Mouse (Mus musculus) urinary bladder, postnatal 36 days (tissue): ENCODE results near the gene Magi1.

Experiments
- DNase-seq, 2 experiments: peaks; one replicate each; pipeline ENCODE4 v3.0.0; 2022; ENCODE audit warnings: low spot score in 2 of 2, mixed read lengths in 1 of 2

Gene Magi1

DNA sequence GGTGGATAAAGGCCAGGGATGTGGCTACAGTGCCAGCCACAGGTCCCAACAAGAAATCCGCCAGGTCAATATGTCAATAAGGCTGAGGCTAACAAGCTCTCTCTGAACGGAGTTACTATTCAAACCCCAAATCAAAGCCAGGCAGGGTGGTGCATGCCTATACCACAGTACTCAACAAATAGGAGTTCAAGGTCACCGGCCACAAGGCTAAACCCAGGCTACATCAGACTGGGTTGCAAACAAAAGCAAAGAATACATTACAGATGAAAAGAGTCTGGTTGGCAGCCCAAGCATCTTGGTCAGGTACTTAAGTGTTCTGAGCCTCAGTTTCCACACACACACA lies 25.9 kb downstream of the Magi1 start:
- DNase-seq, result no peak

DNA sequence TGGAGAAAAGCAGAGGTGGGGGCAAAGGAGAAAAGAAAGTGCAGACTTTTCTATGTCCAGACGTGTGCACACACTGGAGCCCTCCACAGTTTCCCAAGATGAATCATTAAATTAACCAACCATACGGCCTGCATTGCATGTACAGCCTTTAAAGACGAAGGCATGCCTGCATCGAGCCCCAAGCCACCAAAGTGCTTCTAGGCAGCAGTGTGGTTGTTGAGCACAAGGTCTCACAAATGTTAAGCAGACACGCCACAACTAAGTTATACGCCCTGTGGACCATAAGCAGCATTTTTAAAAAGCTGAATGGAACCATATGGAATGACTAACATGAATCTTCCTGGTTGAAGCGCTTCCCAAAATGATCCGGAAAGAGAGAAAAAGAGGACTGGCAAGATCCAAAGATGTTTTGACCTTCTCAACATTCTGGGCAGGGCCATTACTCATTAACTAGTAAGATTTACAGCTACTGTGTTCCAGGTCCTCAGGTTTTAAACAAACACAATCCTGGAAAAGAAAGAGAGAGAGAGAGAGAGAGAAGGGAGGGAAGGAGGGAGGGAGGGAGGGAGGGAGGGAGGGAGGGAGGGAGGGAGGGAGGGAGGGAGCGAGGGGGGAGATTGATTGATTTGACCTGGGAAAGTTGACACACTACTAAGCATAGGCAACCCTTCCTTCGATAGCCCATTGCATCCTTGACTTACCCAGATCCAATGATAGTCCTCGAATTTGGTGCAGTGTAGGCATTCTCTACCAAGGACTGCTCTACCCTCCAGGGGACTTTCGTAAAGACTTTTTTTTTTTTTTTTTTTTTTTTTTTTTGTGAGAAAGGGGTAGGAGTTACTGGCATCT lies 26.5 kb downstream of the Magi1 start:
- DNase-seq, result no peak

DNA sequence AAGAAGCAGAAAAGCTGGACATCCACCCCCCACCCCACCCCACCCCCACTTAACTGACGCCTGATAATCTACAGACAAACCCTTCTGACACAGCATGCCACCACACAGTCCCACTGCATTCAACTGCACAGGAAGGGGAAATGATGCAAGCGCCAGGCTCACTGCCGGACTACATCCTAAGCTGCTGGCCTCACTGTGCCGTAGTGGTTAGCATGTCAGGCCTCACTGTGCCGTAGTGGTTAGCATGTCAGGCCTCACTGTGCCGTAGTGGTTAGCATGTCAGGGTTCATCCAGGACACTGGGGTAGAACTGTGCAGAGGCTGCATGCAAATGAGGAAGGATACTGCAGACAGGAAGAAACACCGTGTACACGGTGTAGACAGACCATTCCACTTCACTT lies 29.8 kb downstream of the Magi1 start:
- DNase-seq, result no peak

DNA sequence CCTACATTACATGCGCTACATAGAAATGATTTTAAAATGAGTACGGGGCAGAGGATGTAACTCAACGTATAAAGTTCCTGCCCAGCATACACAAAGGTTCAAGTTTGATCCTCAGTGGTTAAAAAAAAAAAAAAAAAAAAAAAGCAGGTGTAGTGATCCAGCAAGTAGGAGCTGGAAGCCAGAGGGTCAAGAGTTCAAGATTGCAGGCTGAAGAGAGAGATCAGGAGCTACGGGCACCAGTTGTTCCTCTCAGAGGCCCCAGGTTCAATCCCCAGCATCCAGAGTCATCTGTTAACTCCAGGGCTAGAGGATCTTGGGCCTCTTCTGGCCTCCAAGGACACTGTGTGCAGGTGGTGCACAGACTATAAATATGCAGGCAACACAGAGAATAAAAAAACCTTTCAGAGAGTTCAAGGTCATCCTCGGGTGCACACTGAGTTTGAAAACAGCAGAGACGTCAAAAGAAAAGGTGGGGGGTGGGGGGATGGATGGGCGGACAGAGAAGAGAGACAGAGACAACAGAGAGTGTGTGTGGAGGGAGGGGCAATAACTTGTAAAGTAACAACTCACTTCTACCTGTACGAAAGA lies 32.3 kb downstream of the Magi1 start:
- DNase-seq, result no peak

DNA sequence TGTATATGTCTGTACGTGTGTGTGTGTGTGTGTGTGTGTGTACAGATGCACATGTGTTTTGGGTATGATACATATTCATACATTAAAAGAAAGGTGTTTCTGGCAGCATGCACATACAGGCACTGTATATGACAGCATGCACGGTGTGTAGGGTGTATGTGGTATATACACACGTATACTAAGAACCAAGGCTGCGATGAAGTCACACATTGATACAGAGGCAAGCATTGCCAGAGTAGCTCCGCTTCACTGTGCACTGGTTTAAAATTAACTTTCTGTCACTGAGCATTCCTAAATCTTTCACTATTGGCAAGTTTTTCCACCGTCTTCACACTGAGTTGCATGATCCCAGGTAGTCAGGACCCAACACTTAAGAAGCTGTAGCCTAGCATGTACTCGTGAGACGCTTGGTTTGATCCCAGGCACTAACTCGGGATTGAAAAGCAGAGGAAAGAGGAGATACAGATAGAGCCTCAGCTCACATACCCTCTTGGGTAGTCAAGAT lies 34.4 kb downstream of the Magi1 start:
- DNase-seq, result no peak

DNA sequence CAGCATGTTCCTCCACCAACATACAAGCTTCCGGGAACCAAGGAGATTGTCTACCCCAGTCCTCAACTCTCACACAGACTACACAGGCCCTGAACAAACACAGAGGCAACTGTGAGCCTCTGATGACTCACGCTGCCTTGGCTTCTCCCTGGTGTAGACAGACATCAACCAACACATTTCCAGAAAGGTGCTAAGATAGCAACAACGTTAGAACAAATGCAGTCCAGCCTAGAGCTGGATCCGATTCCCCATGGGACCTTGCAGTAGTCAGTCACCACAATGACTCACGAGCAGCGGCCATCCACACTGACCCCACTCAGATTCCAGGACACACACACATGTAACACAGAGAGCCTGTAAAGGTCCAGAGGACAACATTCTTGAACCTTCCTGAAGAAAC lies 42.5 kb downstream of the Magi1 start:
- peak; percentile 23 to 47 for DNase-seq

DNA sequence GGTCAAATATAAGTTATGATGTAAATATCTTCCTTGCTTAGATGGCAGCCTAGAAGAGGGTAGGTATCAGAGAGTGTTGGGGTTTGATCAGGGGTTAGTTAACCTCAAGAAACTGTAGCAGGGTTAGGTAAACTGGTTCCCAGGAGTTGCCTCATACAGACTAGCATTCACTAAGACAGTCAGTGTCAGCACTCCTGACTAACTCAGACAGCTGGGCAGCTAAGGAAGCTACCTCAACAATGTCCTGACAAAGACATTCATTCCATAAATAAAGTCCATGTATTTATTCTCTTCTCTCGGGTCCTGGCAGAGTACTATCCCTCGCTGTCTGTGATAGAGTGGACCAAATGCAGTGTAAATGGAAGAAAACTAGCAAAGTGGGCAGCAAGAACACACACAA lies 45.1 kb downstream of the Magi1 start:
- DNase-seq, result no peak

DNA sequence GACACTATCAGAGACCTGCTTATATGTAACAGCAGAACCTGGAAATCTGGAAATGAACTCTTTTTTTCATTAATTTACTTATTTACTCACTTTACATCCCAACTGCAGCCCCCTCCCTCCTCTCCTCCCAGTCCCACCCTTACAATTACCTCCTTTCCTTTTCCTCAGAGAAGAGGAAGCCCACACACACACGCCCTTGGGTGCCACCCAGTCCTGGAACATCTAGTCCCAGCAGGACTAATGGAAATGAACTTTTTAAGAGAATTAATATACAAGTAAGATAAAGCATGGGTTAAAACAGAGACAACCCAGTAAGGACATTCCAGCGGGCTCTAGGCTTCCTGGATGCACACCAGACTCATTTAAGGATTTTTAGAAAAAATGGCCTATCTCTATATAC lies 46.8 kb downstream of the Magi1 start:
- DNase-seq, result no peak

DNA sequence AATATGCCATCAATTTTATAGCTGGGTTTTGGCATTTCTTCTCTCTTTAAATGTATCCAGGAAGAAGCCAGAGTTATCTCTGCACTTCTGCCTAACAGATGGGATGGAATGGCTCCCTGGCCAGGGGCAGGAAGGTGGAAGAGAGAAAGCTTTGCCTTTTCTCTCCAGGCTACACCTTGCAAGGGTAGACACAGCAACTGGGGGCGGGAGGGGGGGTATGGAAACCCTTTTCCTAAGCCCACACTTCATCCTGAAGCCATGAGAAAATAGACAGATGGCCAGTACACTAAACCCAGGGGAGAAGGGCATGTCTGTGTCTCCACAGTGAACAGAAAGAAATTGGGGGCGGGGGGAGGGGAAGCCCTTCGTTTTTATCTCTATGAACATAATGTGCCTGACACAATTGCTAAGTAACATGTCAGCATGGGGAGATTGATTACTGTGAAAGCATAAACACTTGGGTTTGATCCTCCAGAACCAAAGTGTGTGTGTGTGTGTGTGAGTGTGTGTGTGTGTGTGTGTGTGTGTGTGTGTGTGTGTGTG lies 51.4 kb downstream of the Magi1 start:
- no peak for DNase-seq

DNA sequence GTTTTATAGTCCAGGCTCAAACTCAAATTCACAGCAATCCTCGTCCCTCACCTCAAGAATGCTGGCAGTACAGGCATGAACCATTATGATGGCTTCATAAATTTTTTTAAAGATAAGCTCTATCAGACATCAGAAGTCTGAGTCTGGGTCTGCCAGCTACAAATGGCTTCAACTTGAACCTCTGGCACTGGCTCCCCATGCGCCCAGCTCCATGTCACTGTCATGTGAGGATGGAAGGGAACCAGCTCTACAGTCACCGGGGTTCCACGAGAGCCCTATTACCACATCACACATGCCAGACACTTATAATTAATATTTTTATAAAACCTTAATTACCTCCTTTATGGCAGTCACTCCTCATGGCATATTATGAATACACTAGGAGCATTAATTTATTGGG lies 51.9 kb downstream of the Magi1 start:
- no peak for DNase-seq

DNA sequence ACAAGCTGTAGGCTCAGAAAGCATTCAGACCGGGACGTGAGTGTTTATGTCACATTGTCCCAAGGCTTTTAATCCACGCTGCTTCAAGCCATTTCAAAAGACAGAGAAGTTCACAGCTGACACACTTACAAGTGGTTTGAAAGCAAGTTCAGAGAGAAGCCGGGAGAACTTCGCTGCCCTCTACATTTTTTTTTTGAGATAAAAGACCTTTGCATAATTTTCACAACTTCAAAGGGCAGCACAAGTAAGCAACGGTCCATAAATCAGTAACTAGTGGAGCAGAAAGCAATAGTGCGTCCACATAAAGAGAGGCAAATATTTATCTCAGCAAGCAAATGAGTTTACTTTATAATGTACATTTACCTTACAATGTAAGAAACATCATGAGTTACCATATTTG lies 52.4 kb downstream of the Magi1 start:
- DNase-seq, result no peak

DNA sequence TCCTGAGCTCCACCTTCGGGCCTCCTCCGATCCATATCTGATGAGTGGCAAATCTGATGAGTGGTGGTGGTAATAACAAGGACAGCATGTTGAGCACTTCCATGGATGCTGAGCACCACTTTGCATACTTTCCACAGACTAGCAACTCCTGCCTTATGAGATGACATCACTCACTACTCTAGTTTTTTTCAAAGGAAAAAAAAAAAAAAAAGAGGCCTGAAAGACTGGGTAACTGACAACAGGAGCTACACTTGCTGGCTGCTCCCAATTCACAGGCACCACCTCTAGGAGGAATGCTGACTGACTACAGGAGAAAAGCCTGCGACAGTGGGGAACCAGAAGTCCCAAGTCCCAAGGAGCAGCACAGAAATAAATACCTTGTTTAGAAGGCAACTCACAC lies 52.8 kb downstream of the Magi1 start:
- no peak for DNase-seq

DNA sequence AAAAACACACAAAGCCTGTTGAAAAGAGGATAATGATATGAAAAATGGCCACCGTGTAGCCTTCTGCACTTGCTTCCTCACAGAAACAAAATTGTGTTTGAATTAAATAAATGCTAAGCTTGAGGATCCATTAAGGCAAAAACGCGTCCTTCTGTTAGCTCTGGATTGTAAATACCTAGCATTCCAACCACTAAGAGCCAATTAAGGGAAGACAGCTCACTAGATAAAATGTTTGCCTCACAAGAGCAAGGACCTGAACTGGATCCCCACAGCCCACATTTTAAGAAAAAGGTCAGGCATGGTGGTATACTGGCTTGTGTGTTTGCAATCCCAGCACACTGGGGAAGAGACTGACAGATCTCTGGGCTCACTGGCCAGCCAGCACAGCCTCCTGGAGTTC lies 53.6 kb downstream of the Magi1 start:
- no peak for DNase-seq

DNA sequence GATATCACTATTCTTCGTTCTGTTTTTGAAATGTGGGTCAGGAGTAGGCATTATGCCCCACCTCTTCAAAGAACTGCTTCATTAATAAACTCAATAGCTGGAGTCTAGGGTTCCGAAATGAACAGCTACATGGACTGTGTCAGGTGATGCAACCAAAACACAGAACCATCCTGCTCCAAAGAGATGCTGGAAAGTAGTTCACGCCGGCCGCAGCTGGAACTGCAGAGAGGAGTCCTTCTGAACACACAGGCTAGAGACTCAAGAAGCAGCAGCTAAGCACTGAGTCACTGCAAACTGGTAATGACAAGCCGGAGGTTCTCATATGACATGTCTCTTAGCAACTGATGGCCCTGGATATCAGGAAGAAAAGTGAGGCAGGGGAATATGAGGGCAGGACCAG lies 57.5 kb downstream of the Magi1 start:
- no peak for DNase-seq

DNA sequence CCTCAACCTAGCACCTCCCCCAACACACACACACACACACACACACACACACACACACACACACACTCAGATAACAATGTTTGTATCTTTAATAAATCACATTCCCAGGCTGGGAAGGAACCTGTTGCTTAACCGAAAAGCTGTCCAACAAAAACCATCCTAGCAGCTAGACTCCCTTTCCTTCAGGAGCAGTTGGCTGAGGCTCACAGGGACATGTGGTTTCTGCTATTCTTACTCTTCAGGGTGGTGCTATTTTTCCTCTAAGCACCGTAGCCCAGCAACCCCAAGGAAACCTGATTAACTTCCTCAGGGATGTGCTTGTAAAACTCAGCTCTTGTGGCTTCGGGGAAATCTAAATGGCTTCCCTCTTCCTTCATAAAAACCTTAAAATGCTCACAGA lies 57.9 kb downstream of the Magi1 start:
- DNase-seq, result peak; percentile 23 to 50

DNA sequence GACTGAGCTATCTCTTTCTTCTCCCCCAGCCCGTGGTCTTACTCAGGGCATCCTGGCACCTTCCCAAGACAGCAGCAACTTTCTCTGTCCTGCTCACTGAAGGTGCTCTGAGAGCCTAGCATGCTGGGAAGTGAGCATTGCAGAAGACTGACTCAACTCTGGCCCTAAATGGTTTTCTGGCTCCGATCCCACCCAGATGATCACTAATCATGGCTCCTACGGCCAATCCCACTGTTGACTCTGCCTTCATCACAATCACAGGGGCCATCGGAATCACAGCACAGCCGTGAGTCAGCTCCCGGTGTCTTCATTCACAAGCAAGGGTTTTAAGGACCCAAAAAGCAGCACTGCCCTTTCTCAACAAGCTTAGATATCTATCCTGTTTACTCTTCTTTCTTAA lies 58.6 kb downstream of the Magi1 start:
- peak; percentile 41 to 57 for DNase-seq

DNA sequence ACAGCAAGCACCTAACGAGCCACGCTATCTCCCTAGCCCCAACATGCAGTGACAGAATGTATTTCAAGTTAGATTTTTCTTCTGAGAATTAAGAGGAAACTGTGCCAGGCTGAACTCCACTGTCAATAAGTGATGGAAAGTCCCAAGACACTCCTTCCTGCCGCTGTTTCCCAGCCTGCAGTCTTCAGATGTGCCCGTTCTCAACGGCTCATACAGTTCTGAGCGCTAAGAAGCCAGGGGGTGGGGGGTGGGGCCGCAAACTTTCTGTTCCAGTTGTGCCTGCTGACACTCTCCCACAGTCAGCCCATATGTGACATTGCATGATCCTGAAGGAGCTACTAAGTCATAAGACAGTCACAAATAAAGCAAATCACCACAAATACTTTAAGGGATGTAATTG lies 61.5 kb downstream of the Magi1 start:
- DNase-seq, result no peak

DNA sequence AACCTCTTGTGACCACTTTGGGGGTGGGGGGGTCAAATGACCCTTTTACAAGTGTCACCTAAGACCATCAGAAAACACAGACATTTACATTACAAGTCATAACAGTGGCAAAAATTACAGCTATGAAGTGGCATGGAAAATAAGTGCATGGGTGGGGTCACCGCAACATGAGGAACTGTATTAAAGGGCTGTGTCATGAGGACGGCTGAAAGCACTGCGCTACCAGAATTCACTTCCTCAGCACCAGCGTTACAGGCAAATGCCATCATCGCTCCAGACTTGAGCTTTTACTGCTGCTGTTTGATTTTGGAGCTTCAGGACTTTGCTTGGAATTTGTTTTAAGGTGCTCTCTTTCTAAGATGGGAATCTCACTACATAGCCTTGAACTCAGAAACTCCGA lies 62.0 kb downstream of the Magi1 start:
- DNase-seq, result no peak

DNA sequence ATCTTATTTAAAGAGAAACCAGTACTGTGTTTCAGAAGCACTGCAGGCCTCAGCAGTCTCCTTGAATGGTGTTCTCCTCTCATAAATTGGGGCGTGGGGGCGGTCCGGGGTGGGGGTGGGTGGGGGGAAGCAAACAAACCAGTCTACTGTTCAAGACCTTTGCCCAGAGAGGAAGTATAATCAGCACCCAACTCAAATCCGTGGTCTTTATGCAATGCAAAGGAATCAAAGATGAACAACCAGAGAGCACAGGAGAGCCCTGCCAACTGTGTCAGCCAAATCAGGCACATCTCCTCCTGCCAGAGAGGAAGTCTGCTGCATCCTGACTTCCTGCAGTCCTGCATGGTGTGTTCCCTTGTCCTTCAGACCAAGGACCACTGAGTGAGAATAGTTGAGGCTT lies 65.6 kb downstream of the Magi1 start:
- no peak for DNase-seq

DNA sequence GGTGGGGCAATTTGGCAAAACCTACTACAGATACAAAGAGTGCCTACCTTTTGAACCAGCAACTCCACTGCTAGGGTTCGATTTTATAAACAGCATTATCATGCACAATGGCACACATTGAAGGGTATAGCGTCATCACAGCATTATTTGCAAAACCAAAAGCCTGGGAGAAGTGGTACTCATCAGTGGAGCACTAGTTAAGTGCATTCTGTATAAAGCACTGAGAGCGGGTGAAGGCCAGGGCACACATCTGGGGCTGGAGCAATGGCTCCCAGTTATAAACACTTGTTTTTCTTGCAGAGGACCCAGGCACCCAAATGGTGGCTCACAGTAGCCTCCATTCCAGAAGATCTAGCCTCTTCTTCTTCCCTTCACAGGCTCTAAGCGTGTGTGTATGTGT lies 67.9 kb downstream of the Magi1 start:
- no peak for DNase-seq

DNA sequence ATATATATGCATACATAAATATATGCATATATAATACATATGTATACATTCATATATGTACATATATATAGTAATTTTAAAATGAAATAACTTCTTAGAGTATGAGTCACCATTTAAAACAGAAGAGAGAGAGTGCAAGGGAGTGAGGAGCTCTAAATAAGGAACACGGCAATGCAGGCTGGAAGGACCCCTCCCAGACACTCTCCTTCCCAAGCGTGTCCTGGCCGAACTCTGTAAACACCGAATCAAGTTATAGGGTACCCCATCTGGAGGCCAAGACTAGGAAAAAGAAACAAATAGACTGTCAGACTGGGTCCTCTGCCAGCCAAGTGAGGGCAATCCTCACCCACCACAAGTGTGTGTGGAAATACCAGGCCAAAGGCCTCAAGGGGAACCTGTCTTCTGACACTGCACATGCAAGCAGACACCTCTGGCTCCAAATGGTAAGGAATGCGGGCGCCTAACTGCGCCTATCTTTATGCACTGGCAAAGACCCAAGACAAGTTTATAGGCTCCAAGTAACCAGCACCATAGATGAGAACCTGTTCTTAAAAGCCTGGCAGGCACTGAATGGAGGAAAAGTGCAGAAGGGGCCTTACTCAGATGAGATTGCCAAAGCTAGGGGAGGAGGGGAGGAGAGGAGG lies 68.7 kb downstream of the Magi1 start:
- peak in 1 of 2 experiments; percentile 25 for DNase-seq

DNA sequence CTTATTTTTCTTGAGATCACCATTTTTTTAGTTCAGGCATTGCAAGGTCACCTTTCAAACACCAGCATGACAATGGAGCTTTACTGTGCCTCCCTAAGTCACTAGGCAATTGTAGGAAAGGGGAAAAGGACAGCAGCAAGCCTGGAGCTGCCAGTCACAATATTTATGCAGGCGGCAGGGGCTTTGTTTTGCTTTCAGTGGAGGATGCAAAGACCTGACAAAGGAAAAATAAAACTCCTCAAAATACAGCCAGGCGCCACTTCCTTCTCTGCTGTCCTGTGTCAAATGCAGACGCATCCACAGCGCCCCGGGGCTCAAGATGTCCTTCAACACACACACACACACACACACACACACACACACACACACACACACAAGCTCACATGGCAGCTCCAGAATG lies 77.8 kb downstream of the Magi1 start:
- DNase-seq, result no peak

DNA sequence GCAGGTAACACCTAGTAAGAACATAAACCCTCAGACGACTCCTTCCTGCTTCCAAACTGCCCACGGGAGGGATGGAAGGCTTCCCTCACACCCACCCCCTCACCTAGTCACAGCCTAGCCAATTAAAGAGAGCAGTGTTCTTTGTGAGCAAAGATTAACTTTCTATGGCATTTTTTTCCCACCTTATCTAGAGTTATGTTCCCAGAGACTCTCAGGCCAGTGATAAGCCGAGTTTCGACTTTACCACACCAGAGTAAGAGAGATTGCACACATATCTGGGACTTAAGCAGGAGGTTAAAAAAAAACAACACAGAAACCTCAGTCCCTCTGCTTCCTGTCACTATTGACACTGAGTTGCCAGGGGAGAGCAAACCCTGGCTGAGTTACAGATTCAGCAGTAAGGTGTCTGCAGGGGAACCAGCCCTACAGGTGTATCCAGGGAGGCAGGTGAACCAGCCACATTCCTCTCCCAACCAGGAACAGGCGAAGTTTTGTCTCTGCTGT lies 80.0 kb downstream of the Magi1 start:
- peak; percentile 40 to 68 for DNase-seq
